Mouse (Mus musculus): ENCODE measurements around the gene Fgfr2. TPM values are rescaled to one million over a fixed set of nuclear protein-coding genes. Genes with fewer than 3 reads are reported as not detected.

The Fgfr2 gene
- total RNA-seq, 1 experiment from 2014 or later = not detected

- ATAC-seq (replicated peaks in 1 of 2; ENCODE audit: insufficient read depth in 1 of 2, low FRiP score in 2 of 2, low TSS enrichment in 1 of 2, low read depth in 1 of 2, poor library complexity in 2 of 2, severe bottlenecking in 2 of 2) = no peak
Measured at GRCm38 (mm10) chr7:130382126-130382525, 2741.0 kb downstream of the Fgfr2 start.

GRCm38 (mm10) chr7:130381387-130381951 is 2741.7 kb downstream of the Fgfr2 start:
- ATAC-seq (replicated peaks in 1 of 2; ENCODE audit: insufficient read depth in 1 of 2, low FRiP score in 2 of 2, low TSS enrichment in 1 of 2, low read depth in 1 of 2, poor library complexity in 2 of 2, severe bottlenecking in 2 of 2) = no peak

DNA sequence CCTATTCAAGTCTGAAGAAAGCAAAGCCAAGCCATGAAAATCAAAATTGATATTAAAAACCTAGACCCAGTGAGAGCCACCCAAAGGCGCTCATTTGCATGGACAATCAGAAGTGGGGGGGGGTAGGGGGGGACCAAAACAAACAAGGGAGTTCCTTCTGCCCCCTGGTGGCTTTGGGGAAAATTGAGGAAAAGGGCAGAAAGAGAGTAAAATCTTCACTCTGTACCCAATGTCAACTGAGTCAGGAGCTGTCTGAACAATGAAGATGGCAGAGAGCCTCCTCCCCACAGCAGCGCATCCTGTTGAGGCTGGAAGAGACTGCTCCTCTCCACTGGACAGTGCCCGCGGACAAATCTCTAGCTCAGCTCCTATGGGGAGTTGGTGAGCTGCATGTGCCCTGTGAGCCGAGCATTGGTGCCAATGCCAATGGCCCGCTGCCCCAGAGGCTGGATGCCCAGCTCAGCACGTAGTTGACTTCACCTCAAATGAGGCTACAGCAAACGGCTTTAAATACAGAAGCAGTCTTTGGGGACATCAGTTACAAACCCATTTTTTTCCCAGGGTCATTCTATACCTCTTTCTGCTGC is 2742.3 kb downstream of the Fgfr2 start:
- no peak for ATAC-seq (replicated peaks in 1 of 2; ENCODE audit: insufficient read depth in 1 of 2, low FRiP score in 2 of 2, low TSS enrichment in 1 of 2, low read depth in 1 of 2, poor library complexity in 2 of 2, severe bottlenecking in 2 of 2)

DNA sequence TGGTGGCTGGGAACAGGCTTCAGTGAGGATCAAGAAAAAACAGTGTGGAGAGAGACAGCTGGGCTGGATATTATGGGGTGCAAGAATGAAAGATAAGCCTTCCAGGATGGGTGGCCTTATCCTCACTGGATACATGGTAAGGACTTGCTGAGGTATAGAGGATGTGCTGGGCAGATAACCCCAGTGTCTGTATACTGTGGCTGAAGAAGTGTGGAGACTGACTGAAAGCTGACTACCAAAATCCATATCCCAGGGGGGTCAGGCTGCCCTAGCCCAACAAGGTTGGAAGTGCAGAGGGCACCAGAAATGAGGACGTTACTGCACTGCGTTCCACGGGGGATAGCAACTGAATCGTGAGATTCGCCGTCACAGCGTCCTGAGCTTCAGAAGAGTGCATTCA is 2742.8 kb downstream of the Fgfr2 start:
- ATAC-seq (replicated peaks in 1 of 2; ENCODE audit: insufficient read depth in 1 of 2, low FRiP score in 2 of 2, low TSS enrichment in 1 of 2, low read depth in 1 of 2, poor library complexity in 2 of 2, severe bottlenecking in 2 of 2) = no peak

- ATAC-seq (replicated peaks in 1 of 2; ENCODE audit: insufficient read depth in 1 of 2, low FRiP score in 2 of 2, low TSS enrichment in 1 of 2, low read depth in 1 of 2, poor library complexity in 2 of 2, severe bottlenecking in 2 of 2) = no peak
Measured at GRCm38 (mm10) chr7:130379886-130380285, 2743.3 kb downstream of the Fgfr2 start.

DNA sequence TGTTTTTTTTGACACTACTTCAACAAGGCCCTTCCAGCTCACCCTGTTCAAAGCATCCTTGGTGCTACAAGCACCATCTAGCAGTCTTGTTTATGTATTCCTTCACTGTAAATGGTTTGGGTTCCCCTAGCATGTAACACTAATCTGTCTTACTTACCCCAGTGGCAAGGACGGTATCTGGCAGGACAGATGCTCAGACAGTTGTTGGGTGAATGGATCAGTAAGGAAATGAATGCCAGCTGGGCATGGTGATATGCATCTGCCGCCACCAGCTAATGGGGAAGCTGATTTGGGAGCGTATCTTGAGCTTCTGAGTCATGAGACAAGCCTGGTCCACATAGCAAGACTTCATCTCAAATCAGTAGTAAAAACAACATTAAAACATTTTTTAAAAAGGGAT is 2744.8 kb downstream of the Fgfr2 start:
- ATAC-seq (replicated peaks in 1 of 2; ENCODE audit: insufficient read depth in 1 of 2, low FRiP score in 2 of 2, low TSS enrichment in 1 of 2, low read depth in 1 of 2, poor library complexity in 2 of 2, severe bottlenecking in 2 of 2) = no peak

DNA sequence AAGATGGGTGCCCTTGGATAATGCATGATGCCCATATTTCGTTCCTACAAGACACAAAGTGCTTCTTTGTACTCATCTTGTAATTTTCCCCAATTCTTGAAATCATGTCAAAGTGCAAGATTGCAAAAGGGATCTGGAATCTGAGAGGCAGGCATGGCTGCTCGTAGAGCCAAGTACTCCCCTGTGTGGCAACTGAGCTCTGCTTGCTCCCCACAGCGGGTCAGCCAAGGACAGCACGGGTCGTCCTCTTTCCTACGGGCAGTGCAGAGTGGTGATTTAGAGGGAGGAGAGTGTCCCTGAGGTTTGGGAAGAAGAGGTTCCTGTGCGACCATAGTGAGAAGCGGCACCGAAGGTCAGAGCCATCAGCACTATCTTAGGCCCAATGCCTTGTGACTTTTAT is 2748.8 kb downstream of the Fgfr2 start:
- ATAC-seq (replicated peaks in 1 of 2; ENCODE audit: insufficient read depth in 1 of 2, low FRiP score in 2 of 2, low TSS enrichment in 1 of 2, low read depth in 1 of 2, poor library complexity in 2 of 2, severe bottlenecking in 2 of 2) = no peak

DNA sequence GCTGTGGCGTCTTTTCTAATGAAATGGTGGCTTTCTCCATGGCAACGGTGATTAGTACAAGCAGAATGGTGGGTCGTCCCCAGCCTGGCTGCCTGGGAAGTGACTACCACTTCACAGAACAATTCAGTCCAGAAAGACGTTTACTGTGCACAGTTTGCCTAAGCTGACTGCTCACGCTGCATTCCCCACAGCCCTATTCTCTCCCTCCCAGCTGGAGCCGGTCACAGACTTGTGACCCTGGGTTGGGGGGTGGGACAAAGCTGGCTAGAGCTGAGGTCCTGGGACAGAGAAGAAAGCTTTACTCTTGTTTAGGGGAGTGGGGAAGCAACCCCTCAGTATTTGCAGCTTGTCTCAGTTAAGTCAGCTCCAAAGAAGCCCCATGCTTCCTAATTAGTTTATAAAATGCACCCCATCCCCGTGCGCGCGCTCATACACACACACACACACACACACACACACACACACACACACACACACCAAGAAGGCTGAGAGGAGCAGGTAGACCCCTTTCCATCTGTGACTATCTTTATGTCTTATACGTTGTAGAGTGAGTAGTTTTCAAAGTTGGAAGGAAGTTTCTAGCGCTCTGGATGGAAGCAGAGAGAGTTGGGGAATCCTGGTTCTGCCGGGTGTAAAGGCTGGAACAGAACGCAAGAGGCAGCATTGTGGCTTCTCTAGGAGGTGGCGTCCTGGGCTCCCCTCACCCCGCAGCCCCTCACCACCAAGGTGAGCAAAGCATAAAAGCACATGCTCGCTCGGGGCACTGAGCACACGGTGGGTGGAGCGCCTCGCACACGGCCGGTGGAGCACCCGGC is 2754.1 kb downstream of the Fgfr2 start:
- no peak for ATAC-seq (replicated peaks in 1 of 2; ENCODE audit: insufficient read depth in 1 of 2, low FRiP score in 2 of 2, low TSS enrichment in 1 of 2, low read depth in 1 of 2, poor library complexity in 2 of 2, severe bottlenecking in 2 of 2)

DNA sequence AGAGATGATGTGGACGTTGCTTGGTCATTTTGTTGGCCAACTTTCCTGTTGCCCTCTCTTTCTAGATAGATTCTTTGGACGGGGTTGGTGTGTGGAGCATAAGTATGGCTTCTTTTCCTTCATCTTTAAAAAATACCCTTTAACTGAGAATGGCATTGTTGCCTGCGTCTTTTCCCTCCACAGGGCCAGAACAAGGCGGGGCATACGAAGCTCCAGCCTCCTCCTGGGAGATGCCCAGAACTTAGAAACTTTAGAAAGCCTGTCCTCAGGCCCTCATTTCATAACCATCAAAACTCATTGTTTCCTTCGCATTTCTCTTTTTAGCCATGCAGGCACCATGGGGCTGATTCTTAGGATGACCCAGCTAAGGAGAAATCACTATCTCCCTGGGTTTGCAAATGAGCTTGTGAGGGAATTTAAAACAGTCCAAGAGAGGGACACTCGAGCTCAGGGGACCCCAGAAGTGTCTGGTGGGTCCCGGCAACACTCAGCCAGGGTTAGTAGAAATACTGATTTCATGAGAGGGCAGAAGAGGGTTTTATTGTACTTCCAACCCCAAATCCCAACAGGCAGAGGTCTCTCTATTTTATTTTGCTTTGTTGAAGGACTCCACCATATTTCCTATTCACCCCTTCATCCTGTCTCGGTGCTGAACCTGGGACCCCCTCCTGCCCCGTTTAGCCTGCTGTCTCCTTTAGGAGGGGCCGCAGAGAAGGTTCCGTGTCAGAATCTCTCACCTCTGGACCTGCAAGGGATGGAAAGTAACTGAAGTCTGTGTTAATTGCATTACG is 2754.9 kb downstream of the Fgfr2 start:
- ATAC-seq (replicated peaks in 1 of 2; ENCODE audit: insufficient read depth in 1 of 2, low FRiP score in 2 of 2, low TSS enrichment in 1 of 2, low read depth in 1 of 2, poor library complexity in 2 of 2, severe bottlenecking in 2 of 2) = no peak

DNA sequence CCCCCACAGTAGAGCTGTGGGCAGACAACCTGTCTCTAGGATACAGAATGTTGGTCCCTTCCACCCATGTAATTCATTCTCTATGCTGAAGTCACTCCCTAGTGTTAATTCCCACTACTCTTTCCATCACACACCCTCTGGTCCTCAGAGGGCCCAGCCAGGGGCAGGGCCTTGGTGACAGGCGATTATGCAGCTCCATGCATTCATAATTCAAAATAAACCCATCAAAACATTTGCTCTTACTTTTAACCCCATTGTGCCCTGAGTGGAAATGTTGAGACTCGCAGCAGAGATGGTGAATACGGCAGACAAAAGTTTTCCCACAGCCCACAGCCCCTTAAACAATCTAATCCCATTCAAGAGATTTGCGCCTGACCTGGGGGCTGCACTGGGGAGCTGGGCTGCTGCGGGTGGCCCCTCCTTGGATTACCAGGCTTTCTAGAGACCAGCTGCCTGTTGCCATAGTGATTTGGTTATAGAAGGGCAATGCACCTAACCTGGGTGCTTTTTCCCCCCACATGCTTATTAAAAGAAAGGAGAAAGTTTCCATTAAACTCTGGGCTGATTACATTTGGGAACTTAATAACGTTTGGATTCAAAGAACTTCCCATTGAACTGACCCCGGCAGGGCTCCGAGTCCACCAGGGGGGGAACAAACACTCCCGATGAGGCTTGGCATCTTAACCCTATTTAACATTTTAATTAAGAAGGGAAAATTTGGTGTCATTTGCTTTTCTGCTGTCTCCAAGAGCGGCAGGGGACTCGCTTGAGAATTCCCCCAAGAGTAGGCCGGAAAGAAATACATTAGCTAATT is 2755.7 kb downstream of the Fgfr2 start:
- no peak for ATAC-seq (replicated peaks in 1 of 2; ENCODE audit: insufficient read depth in 1 of 2, low FRiP score in 2 of 2, low TSS enrichment in 1 of 2, low read depth in 1 of 2, poor library complexity in 2 of 2, severe bottlenecking in 2 of 2)

DNA sequence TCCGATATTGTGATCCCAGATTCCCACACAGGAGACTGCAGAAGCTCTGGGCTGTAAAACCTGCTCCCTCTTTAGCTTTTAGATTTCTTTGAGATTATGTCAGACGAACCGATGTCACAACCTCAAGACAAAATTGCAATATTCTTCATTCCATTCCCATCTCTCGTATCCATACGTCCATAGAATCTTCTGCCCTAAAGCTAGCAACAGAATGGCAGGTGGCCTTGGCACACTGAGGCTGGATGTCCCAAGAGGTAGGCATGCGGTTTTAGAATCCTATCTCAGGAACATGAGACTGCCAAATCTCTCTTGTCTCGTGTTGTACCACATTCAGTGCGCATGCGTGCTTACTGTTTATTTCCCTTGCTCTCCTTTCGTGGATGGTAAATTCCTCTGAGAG is 2757.4 kb downstream of the Fgfr2 start:
- ATAC-seq (replicated peaks in 1 of 2; ENCODE audit: insufficient read depth in 1 of 2, low FRiP score in 2 of 2, low TSS enrichment in 1 of 2, low read depth in 1 of 2, poor library complexity in 2 of 2, severe bottlenecking in 2 of 2) = no peak

- no peak for ATAC-seq (replicated peaks in 1 of 2; ENCODE audit: insufficient read depth in 1 of 2, low FRiP score in 2 of 2, low TSS enrichment in 1 of 2, low read depth in 1 of 2, poor library complexity in 2 of 2, severe bottlenecking in 2 of 2)
Measured at GRCm38 (mm10) chr7:130340412-130341152, 2782.6 kb downstream of the Fgfr2 start.

- no peak for ATAC-seq (replicated peaks in 1 of 2; ENCODE audit: insufficient read depth in 1 of 2, low FRiP score in 2 of 2, low TSS enrichment in 1 of 2, low read depth in 1 of 2, poor library complexity in 2 of 2, severe bottlenecking in 2 of 2)
Measured at GRCm38 (mm10) chr7:130337601-130338000, 2785.5 kb downstream of the Fgfr2 start.

DNA sequence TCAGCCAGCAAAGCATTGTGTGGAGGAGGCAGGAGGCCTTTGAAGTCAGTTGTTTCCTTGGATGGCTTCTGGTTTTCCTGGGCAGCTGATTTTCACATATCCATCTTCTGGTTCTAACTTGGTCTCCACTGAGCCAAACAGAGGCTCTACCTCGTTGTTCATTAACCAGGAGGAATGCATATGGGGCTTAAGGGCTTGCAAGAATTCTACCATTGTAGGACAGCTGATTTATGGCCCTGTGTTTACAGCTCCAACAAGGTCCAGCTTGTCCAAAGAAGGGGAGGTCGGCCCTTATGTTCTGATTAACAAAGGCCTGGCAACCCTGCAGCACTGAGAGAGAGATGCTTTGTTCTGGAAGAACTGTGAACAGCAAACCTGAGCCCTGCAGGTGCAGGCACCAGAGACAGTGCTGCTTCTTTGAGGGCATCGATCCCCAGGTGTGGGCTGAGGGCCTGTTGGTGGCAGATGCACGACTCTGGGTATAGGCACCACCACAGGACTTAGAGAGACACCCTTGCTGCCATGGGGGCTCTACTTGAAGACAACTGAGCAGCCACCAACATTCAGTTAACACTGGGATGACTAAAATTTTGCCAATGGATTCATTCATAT is 2787.6 kb downstream of the Fgfr2 start:
- no peak for ATAC-seq (replicated peaks in 1 of 2; ENCODE audit: insufficient read depth in 1 of 2, low FRiP score in 2 of 2, low TSS enrichment in 1 of 2, low read depth in 1 of 2, poor library complexity in 2 of 2, severe bottlenecking in 2 of 2)

- no peak for ATAC-seq (replicated peaks in 1 of 2; ENCODE audit: insufficient read depth in 1 of 2, low FRiP score in 2 of 2, low TSS enrichment in 1 of 2, low read depth in 1 of 2, poor library complexity in 2 of 2, severe bottlenecking in 2 of 2)
Measured at GRCm38 (mm10) chr7:130332515-130333220, 2790.5 kb downstream of the Fgfr2 start.

All from hematopoietic stem cell, adult 5-6 weeks (primary cell).